8 mouse cellular contexts compared by ENCODE assay signal in genomic region chr12:111812611-111813010, GRCm38 (mm10). TPM values are rescaled to one million over a fixed set of nuclear protein-coding genes. Genes with fewer than 3 reads are reported as not detected.
DNase-seq lines count a peak whose midpoint lies in the region; ATAC-seq and TF ChIP-seq lines count a peak whose summit lies in the region.

No protein-coding gene starts in this region.

- peak overlapping the region; percentile 84 for H3K4me2 ChIP-seq in heart, embryonic 13.5 days
- peak overlapping the region; percentile 74 for H3K4me2 ChIP-seq in hindbrain, embryonic 12.5 days (replicated peaks)
- H3K4me2 ChIP-seq in midbrain, embryonic 12.5 days (replicated peaks), result peak overlapping the region; percentile 77

- no peaks in the 10 kb centered on the region for H3K27me3 ChIP-seq in heart, embryonic 13.5 days (replicated peaks)
- no peaks in the 10 kb centered on the region for H3K27me3 ChIP-seq in heart, adult 2 months (ENCODE audit: control insufficient read depth, insufficient read depth, low read length)
- H3K27me3 ChIP-seq in hindbrain, embryonic 12.5 days, result no peaks in the 10 kb centered on the region
- peaks cover 6% of the 10 kb centered on the region; the same call in 1 of the 2 replicates for H3K27me3 ChIP-seq in midbrain, embryonic 12.5 days

- H3K9ac ChIP-seq in heart, embryonic 13.5 days, result peak overlapping the region; percentile 83
- H3K9ac ChIP-seq in heart, adult 2 months (ENCODE audit: low read depth, low read length), result no peak overlapping the region
- H3K9ac ChIP-seq in hindbrain, embryonic 12.5 days, result no peak overlapping the region
- peak overlapping the region; percentile 60 for H3K9ac ChIP-seq in midbrain, embryonic 12.5 days (replicated peaks)

- no peak for TF ChIP-seq CTCF in heart, adult 2 months (IDR thresholded peaks at IDR 0.05)

- intact Hi-C loops in heart, adult 2 months (cut with DNase I), result loop anchor here (5.0 kb wide), 1 partner anchor 70 kb away; no protein-coding TSS in a partner anchor
- intact Hi-C loops in left cerebral cortex, postnatal 25 days (cut with DNase I), result loop anchor here (5.0 kb wide), 1 partner anchor 280 kb away; no protein-coding TSS in a partner anchor

- H3K36me3 ChIP-seq in heart, embryonic 13.5 days, result peaks cover 20% of the 10 kb centered on the region
- no peaks in the 10 kb centered on the region for H3K36me3 ChIP-seq in heart, adult 2 months (ENCODE audit: control insufficient read depth, insufficient read depth, low read length)
- peaks cover 16% of the 10 kb centered on the region for H3K36me3 ChIP-seq in hindbrain, embryonic 12.5 days
- H3K36me3 ChIP-seq in midbrain, embryonic 12.5 days, result peaks cover 16% of the 10 kb centered on the region

- TF ChIP-seq EP300 in heart, adult 2 months (IDR thresholded peaks at IDR 0.05; ENCODE audit: insufficient read depth, low read depth, low read length), result no peak

- no peak for TF ChIP-seq POLR2A in heart, adult 2 months (IDR thresholded peaks at IDR 0.05; ENCODE audit: insufficient read depth, low read depth, low read length)

- no peaks in the 10 kb centered on the region for H3K9me3 ChIP-seq in heart, embryonic 13.5 days
- H3K9me3 ChIP-seq in hindbrain, embryonic 12.5 days (replicated peaks), result no peaks in the 10 kb centered on the region
- H3K9me3 ChIP-seq in midbrain, embryonic 12.5 days, result no peaks in the 10 kb centered on the region

- no peak overlapping the region for H3K27ac ChIP-seq in heart, embryonic 13.5 days (replicated peaks)
- no peak overlapping the region for H3K27ac ChIP-seq in heart, adult 2 months
- H3K27ac ChIP-seq in hindbrain, embryonic 12.5 days, result no peak overlapping the region
- no peak overlapping the region for H3K27ac ChIP-seq in midbrain, embryonic 12.5 days (replicated peaks)

- H3K79me2 ChIP-seq in heart, adult 2 months (replicated peaks; ENCODE audit: control insufficient read depth, insufficient read depth, low read length), result no peaks in the 10 kb centered on the region

- peaks cover 55% of the 10 kb centered on the region for H3K4me1 ChIP-seq in heart, embryonic 13.5 days
- H3K4me1 ChIP-seq in heart, adult 2 months (ENCODE audit: control insufficient read depth, insufficient read depth, low read length), result peaks cover 8% of the 10 kb centered on the region
- peaks cover 47% of the 10 kb centered on the region for H3K4me1 ChIP-seq in hindbrain, embryonic 12.5 days
- H3K4me1 ChIP-seq in midbrain, embryonic 12.5 days, result peaks cover 45% of the 10 kb centered on the region

- peak overlapping the region; percentile 85 for H3K4me3 ChIP-seq in heart, embryonic 13.5 days
- H3K4me3 ChIP-seq in heart, adult 2 months, result no peak overlapping the region
- H3K4me3 ChIP-seq in hindbrain, embryonic 12.5 days, result peak overlapping the region; percentile 74
- H3K4me3 ChIP-seq in midbrain, embryonic 12.5 days, result peak overlapping the region; percentile 74

- no peak for ATAC-seq in heart, embryonic 13.5 days (ENCODE audit: extremely low read depth, insufficient number of reproducible peaks, low FRiP score, low TSS enrichment)
- no peak for ATAC-seq in hindbrain, embryonic 12.5 days (ENCODE audit: low FRiP score)
- ATAC-seq in midbrain, embryonic 12.5 days (ENCODE audit: low FRiP score, low read depth), result no peak

- WGBS in heart, embryonic 13.5 days, result 65% methylated on average over 12 of the region's 12 CpGs
- 61% methylated on average over 12 of the region's 12 CpGs for WGBS in heart, adult 2 months
- 68% methylated on average over 12 of the region's 12 CpGs for WGBS in hindbrain, embryonic 12.5 days
- 75% methylated on average over 12 of the region's 12 CpGs for WGBS in midbrain, embryonic 12.5 days

- DNase-seq in heart, adult 2 months, result no peak
- DNase-seq in adrenal gland, postnatal 36 days, result peak; percentile 19 to 47
- DNase-seq in c-Kit-positive CD71-positive TER-119-positive erythroid progenitor cells, embryonic 14.5 days (ENCODE audit: low spot score), result no peak
- DNase-seq in frontal cortex, postnatal 10 days (ENCODE audit: low spot score in 2 of 2), result no peak
- no peak for DNase-seq in left cerebral cortex, postnatal 25 days (ENCODE audit: low spot score in 2 of 2)

RNA-seq across cellular contexts. Expression of gene Xrcc3, which starts 1.1 kb away (rescaled TPM):
- polyA plus RNA-seq in heart, embryonic 13.5 days (2015; fragmentation: Nextera tagmentation; extraction: Ambion mirVana), result 6.0 and 7.0 TPM in 2 replicates
- 1 to 10 TPM; 1.4 to 1.8 TPM for total RNA-seq in heart, adult 2 months (2021)
- 2.1 and 2.8 TPM in 2 replicates for polyA plus RNA-seq in heart, adult 2 months (2012; rRNA removed)
- total RNA-seq in adrenal gland, postnatal 36 days (2021), result 10 to 100 TPM; 14.9 to 18.6 TPM
- polyA plus RNA-seq in hindbrain, embryonic 12.5 days (2016; fragmentation: Nextera tagmentation; extraction: Ambion mirVana), result 5.8 and 6.4 TPM in 2 replicates
- 7.4 and 7.9 TPM in 2 replicates for polyA plus RNA-seq in midbrain, embryonic 12.5 days (2016; fragmentation: Nextera tagmentation; extraction: Ambion mirVana)
- total RNA-seq in left cerebral cortex, postnatal 25 days (2021), result 1 to 10 TPM; 3.3 to 4.2 TPM

RNA-seq across cellular contexts. Expression of gene Zfyve21, which starts 1.4 kb away (rescaled TPM):
- 74.6 and 85.2 TPM in 2 replicates for polyA plus RNA-seq in heart, embryonic 13.5 days (2015; fragmentation: Nextera tagmentation; extraction: Ambion mirVana)
- 10 to 100 TPM; 65.1 to 74.8 TPM for total RNA-seq in heart, adult 2 months (2021)
- polyA plus RNA-seq in heart, adult 2 months (2012; rRNA removed), result 71.9 and 89.6 TPM in 2 replicates
- total RNA-seq in adrenal gland, postnatal 36 days (2021), result 100 to 1,000 TPM in 1 of 2 experiments, 10 to 100 TPM in 1; 96.9 to 101 TPM
- 53.5 and 56.8 TPM in 2 replicates for polyA plus RNA-seq in hindbrain, embryonic 12.5 days (2016; fragmentation: Nextera tagmentation; extraction: Ambion mirVana)
- 54.1 and 57.5 TPM in 2 replicates for polyA plus RNA-seq in midbrain, embryonic 12.5 days (2016; fragmentation: Nextera tagmentation; extraction: Ambion mirVana)
- total RNA-seq in left cerebral cortex, postnatal 25 days (2021), result 10 to 100 TPM; 20.7 to 21.1 TPM

RNA-seq across cellular contexts. Expression of gene Klc1, which starts 54.0 kb away (rescaled TPM):
- 95.2 and 103 TPM in 2 replicates for polyA plus RNA-seq in heart, embryonic 13.5 days (2015; fragmentation: Nextera tagmentation; extraction: Ambion mirVana)
- total RNA-seq in heart, adult 2 months (2021), result 10 to 100 TPM; 83.8 to 83.9 TPM
- polyA plus RNA-seq in heart, adult 2 months (2012; rRNA removed), result 80.8 and 105 TPM in 2 replicates
- 100 to 1,000 TPM in 1 of 2 experiments, 10 to 100 TPM in 1; 94.0 to 130 TPM for total RNA-seq in adrenal gland, postnatal 36 days (2021)
- polyA plus RNA-seq in hindbrain, embryonic 12.5 days (2016; fragmentation: Nextera tagmentation; extraction: Ambion mirVana), result 430 and 446 TPM in 2 replicates
- 382 and 402 TPM in 2 replicates for polyA plus RNA-seq in midbrain, embryonic 12.5 days (2016; fragmentation: Nextera tagmentation; extraction: Ambion mirVana)
- 100 to 1,000 TPM; 764 to 822 TPM for total RNA-seq in left cerebral cortex, postnatal 25 days (2021)

Comparison
In these comparisons a context has a peak if more than half of its experiments do, and no peak if none do; other contexts are left out.
1. H3K9ac ChIP-seq: peak in heart, embryonic 13.5 days (single experiment) and midbrain, embryonic 12.5 days (single experiment); none in heart, adult 2 months (single experiment) and hindbrain, embryonic 12.5 days (single experiment).
2. DNase-seq: peak in adrenal gland, postnatal 36 days (2 of 2); none in heart, adult 2 months (0 of 2), c-Kit-positive CD71-positive TER-119-positive erythroid progenitor cells, embryonic 14.5 days (single experiment), frontal cortex, postnatal 10 days (0 of 2) and left cerebral cortex, postnatal 25 days (0 of 2).
3. Peak in every context shown above with its lines, with median percentiles within 50 percentile points of each other: H3K4me2 ChIP-seq.